Mouse (Mus musculus) stomach, postnatal 0 days (tissue): ENCODE measurements around the gene Slc1a2.

ENCODE experiments used
- CTCF ChIP-seq: IDR thresholded peaks from 2 replicates; pipeline ENCODE4 v1.5.1; 2016; ENCODE audit warnings: antibody characterized with exemption, low read depth, mild to moderate bottlenecking, moderate library complexity
- EP300 ChIP-seq: optimal IDR thresholded peaks from 2 replicates; pipeline ENCODE3; 2016; ENCODE audit warnings: antibody characterized with exemption

DNA sequence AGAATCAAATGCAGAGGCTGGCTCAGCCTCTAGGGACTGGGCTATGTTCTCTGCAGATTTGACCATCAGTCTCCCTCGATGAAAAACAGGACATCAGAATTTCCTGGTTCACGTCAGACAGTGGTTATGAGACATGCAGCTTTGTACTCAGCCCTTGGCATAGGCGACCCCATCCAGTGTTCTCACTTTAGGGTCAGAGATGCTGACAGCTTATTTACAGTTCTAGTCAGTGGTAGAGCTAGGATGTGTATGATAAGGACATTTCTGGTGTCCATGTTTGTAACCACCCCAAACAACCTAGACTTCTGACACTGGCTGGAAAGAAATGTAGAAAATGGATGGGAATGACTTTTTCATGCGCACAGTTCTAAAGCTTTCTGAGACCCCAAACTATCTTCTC is 53.6 kb downstream of the Slc1a2 start:
- TF ChIP-seq CTCF (no peak), EP300 (no peak)
